Mouse (Mus musculus): ENCODE results near the gene Ahrr.

Gene Ahrr

GRCm38 (mm10) chr13:74245214-74245898 lies 46.8 kb downstream of the Ahrr start:
- DNase-seq (ENCODE audit: low read depth, low spot score): no peak

GRCm38 (mm10) chr13:74237574-74237973 lies 54.6 kb downstream of the Ahrr start:
- no peak for DNase-seq (ENCODE audit: low read depth, low spot score)

GRCm38 (mm10) chr13:74220659-74221058 lies 71.5 kb downstream of the Ahrr start:
- DNase-seq (ENCODE audit: low read depth, low spot score): no peak

GRCm38 (mm10) chr13:74218441-74218840 lies 73.7 kb downstream of the Ahrr start:
- DNase-seq (ENCODE audit: low read depth, low spot score): no peak

- no peak for DNase-seq (ENCODE audit: low read depth, low spot score)
These were observed 83.2 kb downstream of the Ahrr start for GRCm38 (mm10) chr13:74208986-74209345.

GRCm38 (mm10) chr13:74208317-74208985 lies 83.7 kb downstream of the Ahrr start, which contains the start of gene Exoc3:
Gene Exoc3, minus strand, starts transcription at chr13:74208732.
- DNase-seq (ENCODE audit: low read depth, low spot score): peak; percentile 96

- DNase-seq (ENCODE audit: low read depth, low spot score): no peak
These were observed 95.7 kb downstream of the Ahrr start for GRCm38 (mm10) chr13:74196451-74196850.

- peak; percentile 40 for DNase-seq (ENCODE audit: low read depth, low spot score)
These were observed 99.5 kb downstream of the Ahrr start for GRCm38 (mm10) chr13:74192613-74193012.

- DNase-seq (ENCODE audit: low read depth, low spot score): no peak
These were observed 109.0 kb downstream of the Ahrr start for GRCm38 (mm10) chr13:74183011-74183695.

- no peak for DNase-seq (ENCODE audit: low read depth, low spot score)
These were observed 120.1 kb downstream of the Ahrr start for GRCm38 (mm10) chr13:74172036-74172435.

GRCm38 (mm10) chr13:74169446-74170164 lies 122.5 kb downstream of the Ahrr start:
- no peak for DNase-seq (ENCODE audit: low read depth, low spot score)

GRCm38 (mm10) chr13:74167492-74167891 lies 124.6 kb downstream of the Ahrr start:
- DNase-seq (ENCODE audit: low read depth, low spot score): no peak

GRCm38 (mm10) chr13:74167057-74167413 lies 125.1 kb downstream of the Ahrr start:
- DNase-seq (ENCODE audit: low read depth, low spot score): no peak

- DNase-seq (ENCODE audit: low read depth, low spot score): peak; percentile 36
These were observed 125.6 kb downstream of the Ahrr start for GRCm38 (mm10) chr13:74166348-74167056.
